Mouse (Mus musculus) liver, adult 2 months (tissue): ENCODE results near the gene Cd68. TPM values are rescaled to one million over a fixed set of nuclear protein-coding genes. Genes with fewer than 3 reads are reported as not detected.

Experiments used
- DNase-seq: peaks from one replicate; pipeline ENCODE4 v3.0.0-alpha.2; 2011; ENCODE audit warnings: low read depth, low spot score; ENCODE audit errors: extremely low read depth
- H3K27ac ChIP-seq: fragments of 200-500 bp; replicated peaks from 2 replicates; pipeline ENCODE4 v1.5.1; 2012; ENCODE audit warnings: low read depth, mild to moderate bottlenecking, control low read depth, inconsistent platforms, low read length; ENCODE audit not compliant: insufficient read depth
- H3K27me3 ChIP-seq: fragments of 200-500 bp; 2 replicates; pipeline ENCODE4 v1.6.1; 2012; ENCODE audit warnings: mild to moderate bottlenecking, moderate library complexity, low read length, inconsistent platforms; ENCODE audit not compliant: control insufficient read depth, insufficient read depth
- H3K36me3 ChIP-seq: fragments of 200-500 bp; 2 replicates; pipeline ENCODE4 v1.6.1; 2012; ENCODE audit warnings: low read length, inconsistent platforms; ENCODE audit not compliant: control insufficient read depth, insufficient read depth
- H3K4me1 ChIP-seq: fragments of 200-500 bp; 2 replicates; pipeline ENCODE4 v1.6.1; 2011; ENCODE audit warnings: low read length; ENCODE audit not compliant: control insufficient read depth, insufficient read depth
- H3K4me3 ChIP-seq: fragments of 200-500 bp; 2 replicates; pipeline ENCODE4 v1.5.1; 2011; ENCODE audit warnings: low read depth, mild to moderate bottlenecking, control low read depth, low read length, moderate library complexity; ENCODE audit not compliant: insufficient read depth
- H3K79me2 ChIP-seq: fragments of 200-500 bp; 2 replicates; pipeline ENCODE4 v1.6.1; 2012; ENCODE audit warnings: inconsistent platforms, mild to moderate bottlenecking, low read length, moderate library complexity; ENCODE audit not compliant: control insufficient read depth, insufficient read depth
- H3K9ac ChIP-seq: fragments of 200-500 bp; 2 replicates; pipeline ENCODE4 v1.6.1; 2012; ENCODE audit warnings: low read depth, mild to moderate bottlenecking, control low read depth, inconsistent platforms, low read length
- CTCF ChIP-seq: fragments of 200-500 bp; IDR thresholded peaks from 2 replicates; pipeline ENCODE4 v1.5.1; 2011; ENCODE audit warnings: low read depth, low read length, control low read depth
- POLR2A ChIP-seq: fragments of 200-500 bp; IDR thresholded peaks from 2 replicates; pipeline ENCODE4 v1.6.1; 2011; ENCODE audit warnings: low read length, control low read depth; ENCODE audit not compliant: insufficient read depth; ENCODE audit errors: extremely low read depth
- WGBS: fragments of 180-500 bp; shearing (Covaris S2); methylation state at CpG from one replicate; pipeline ENCODE4 v1.1.7; 2018; 5-methylcytosine and 5-hydroxymethylcytosine counted together
- polyA plus RNA-seq: library from polyadenylated mRNA; depleted of rRNA; stranded (reverse); fragments of >200 nt; gene quantifications from 2 replicates; pipeline ENCODE4 v1.2.3, GENCODE M21; 2012
- total RNA-seq: library from RNA; depleted of rRNA; stranded (reverse); fragments of >200 nt; gene quantifications from 2 replicates; pipeline ENCODE4 v1.2.3, GENCODE M21; 2014

Gene Cd68
- total and polyA plus RNA-seq, 2 experiments = 4.5 to 14.8 TPM

DNA sequence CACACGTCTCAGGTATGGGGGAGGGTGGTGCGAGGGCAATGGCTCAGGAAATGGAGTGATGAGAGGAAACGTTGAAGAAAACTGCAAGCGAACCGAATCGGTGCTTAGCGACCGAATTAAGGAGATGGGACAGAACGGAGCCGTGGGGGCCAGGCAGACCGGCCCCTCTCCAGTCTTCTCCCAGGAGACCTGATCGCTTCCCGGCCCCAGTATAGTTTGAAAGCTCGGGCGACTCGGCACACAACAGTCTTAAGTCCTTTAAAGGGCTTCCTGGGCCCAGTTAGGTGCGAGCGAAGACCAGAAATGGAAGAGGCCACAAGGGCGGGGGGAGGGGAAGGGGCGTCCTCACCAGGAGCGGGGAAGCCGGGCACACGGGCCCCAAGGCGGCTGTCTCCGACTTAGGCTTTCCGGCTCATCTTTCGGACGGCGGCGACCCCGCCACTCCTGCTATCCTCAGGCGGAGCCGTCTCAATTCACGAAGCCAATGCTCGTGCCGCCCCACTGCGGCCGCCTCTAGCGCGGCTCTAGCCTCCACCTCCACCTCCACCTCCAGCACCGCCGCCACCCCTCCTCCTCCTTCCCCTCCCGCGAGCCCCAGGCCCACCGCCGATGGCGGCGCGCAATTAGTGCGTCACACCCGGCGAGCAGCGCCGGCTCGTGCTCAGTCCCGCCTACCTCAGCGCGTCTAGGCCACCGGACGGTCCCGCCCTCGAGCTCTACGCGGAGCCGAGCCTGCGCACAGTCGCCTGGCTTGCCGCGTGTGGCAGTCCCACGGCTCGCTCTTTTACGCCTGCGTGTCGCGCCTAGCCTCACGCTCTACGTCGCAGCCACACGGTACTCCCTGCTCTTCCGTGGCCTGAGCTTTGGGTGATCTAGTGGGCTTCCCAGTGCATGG is 15.6 kb upstream of the Cd68 start, which contains the start of gene Senp3:
TSS of gene Senp3 (minus strand) at position 771 of the 895 bp plus-strand sequence.
- Histone ChIP-seq H3K4me1 (peaks cover 11% of the 10 kb centered on the region), H3K27me3 (no peaks in the 10 kb centered on the region)

GRCm38 (mm10) chr11:69680136-69680855 is 14.3 kb upstream of the Cd68 start:
- no peak for TF ChIP-seq POLR2A
- Histone ChIP-seq H3K79me2 (peaks cover 14% of the 10 kb centered on the region; the same call in 1 of the 2 replicates), H3K27me3 (no peaks in the 10 kb centered on the region), H3K27ac (no peak overlapping the region), H3K4me1 (peaks cover 5% of the 10 kb centered on the region), H3K9ac (no peak overlapping the region), H3K4me3 (no peak overlapping the region), H3K36me3 (peaks cover 24% of the 10 kb centered on the region)
- 85% methylated on average over 30 of the region's 30 CpGs for WGBS
- DNase-seq = no peak

More for the DNA sequence above, 15.6 kb upstream of the Cd68 start, which contains the start of gene Senp3:
- H3K4me3 ChIP-seq = peak within 1 kb of the TSS; percentile 78
- under 1% methylated on average over 78 of the region's 80 CpGs for WGBS
- H3K9ac ChIP-seq = peak within 1 kb of the TSS; percentile 84
- H3K79me2 ChIP-seq = peaks cover 11% of the 10 kb centered on the region; the same call in 1 of the 2 replicates
- peak within 1 kb of the TSS; percentile 94 for H3K27ac ChIP-seq
- peak; percentile 85 for DNase-seq
- H3K36me3 ChIP-seq = peaks cover 15% of the 10 kb centered on the region
- TF ChIP-seq POLR2A (peak; percentile 86), CTCF (no peak)

GRCm38 (mm10) chr11:69679144-69679543 is 13.2 kb upstream of the Cd68 start:
- H3K9ac ChIP-seq = no peak overlapping the region
- 89% methylated on average over 2 of the region's 2 CpGs for WGBS
- no peak overlapping the region for H3K4me3 ChIP-seq
- H3K4me1 ChIP-seq = peaks cover 2% of the 10 kb centered on the region
- no peak for TF ChIP-seq POLR2A
- TF ChIP-seq CTCF = no peak
- no peak overlapping the region for H3K27ac ChIP-seq
- H3K36me3 ChIP-seq = peaks cover 26% of the 10 kb centered on the region
- no peaks in the 10 kb centered on the region for H3K27me3 ChIP-seq
- H3K79me2 ChIP-seq = peaks cover 14% of the 10 kb centered on the region; the same call in 1 of the 2 replicates
- DNase-seq = no peak

DNA sequence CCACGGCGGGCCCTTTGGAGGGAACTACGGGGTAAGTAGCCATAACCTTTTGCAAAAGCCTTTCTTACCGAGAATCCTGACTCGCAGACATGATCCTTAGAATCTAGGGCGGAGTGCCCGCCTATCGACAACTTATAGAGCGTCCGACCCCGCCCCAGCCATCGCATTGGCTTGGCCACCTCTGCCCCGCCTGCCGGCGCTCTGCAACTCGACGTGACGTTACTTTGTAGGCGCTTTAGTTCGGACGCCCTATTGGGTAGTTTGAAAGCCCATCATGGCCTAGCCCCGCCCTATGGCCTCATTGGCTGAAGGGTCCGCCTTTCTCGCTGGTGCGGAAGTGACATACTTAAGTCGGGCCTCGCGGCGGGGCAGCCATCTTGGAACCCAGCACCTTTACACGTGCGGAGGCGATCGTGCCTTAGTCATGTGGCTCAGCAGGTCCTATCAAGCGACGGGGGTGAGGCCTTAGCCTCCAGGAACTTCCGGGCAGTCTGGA is 6.3 kb upstream of the Cd68 start, which contains the start of gene Eif4a1:
TSS of gene Eif4a1 (minus strand) at position 213 of the 496 bp plus-strand sequence.
- Histone ChIP-seq H3K36me3 (peaks cover 55% of the 10 kb centered on the region), H3K27ac (peak within 1 kb of the TSS; percentile 95), H3K27me3 (no peaks in the 10 kb centered on the region), H3K9ac (peak within 1 kb of the TSS; percentile 99), H3K4me3 (peak within 1 kb of the TSS; percentile 98), H3K4me1 (peaks cover 9% of the 10 kb centered on the region), H3K79me2 (peaks cover 13% of the 10 kb centered on the region; the same call in 1 of the 2 replicates)
- under 1% methylated on average over 36 of the region's 36 CpGs for WGBS
- peak; percentile 99 for DNase-seq
- TF ChIP-seq POLR2A = peak; percentile 90; the same call in 1 of the 2 replicates
- TF ChIP-seq CTCF = no peak

GRCm38 (mm10) chr11:69671726-69672124 is 5.8 kb upstream of the Cd68 start:
- Histone ChIP-seq H3K9ac (peak overlapping the region; percentile 99), H3K27ac (peak overlapping the region; percentile 95), H3K79me2 (peaks cover 13% of the 10 kb centered on the region; the same call in 1 of the 2 replicates), H3K4me3 (peak overlapping the region; percentile 98), H3K4me1 (peaks cover 9% of the 10 kb centered on the region), H3K27me3 (no peaks in the 10 kb centered on the region), H3K36me3 (peaks cover 53% of the 10 kb centered on the region)
- WGBS = under 1% methylated on average over 43 of the region's 43 CpGs
- DNase-seq = no peak
- TF ChIP-seq POLR2A (no peak), CTCF (no peak)
